Mouse (Mus musculus) adrenal gland, postnatal 25 days (tissue): ENCODE data around the gene Tnk1. TPM values are rescaled to one million over a fixed set of nuclear protein-coding genes. Genes with fewer than 3 reads are reported as not detected.
"Not testable (repeated sequence)": the region's sequence is repeated elsewhere in the genome, so short reads cannot be mapped to it uniquely, and the experiment has no call there.

Experiments used
- DNase-seq: peaks from one replicate; pipeline ENCODE4 v3.0.0; 2021; ENCODE audit warnings: mixed read lengths
- total RNA-seq: library from RNA; stranded (reverse); gene quantifications from 2 replicates; pipeline ENCODE4 v1.2.3, GENCODE M21; 2021

Tnk1 gene
- total RNA-seq, 1 experiment from 2014 or later, result not detected

DNA sequence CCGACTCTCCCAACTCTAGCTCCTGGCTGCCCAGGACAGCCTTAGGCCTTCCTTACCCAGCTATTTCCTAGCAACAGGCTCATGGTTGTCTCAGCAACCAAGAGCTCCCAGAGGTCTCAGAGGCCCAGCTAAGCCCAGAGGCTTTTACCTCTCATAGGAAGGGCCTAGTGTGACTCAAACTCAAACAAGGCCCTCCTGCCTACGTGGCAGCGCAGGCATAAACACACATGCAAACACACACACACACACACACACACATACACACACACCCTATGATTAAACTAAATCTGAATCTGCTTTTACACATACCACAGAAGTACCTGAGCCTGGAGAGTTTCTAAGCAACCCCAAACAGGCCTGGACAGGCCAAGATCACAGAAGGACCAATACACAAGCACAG, 19.9 kb upstream of the Tnk1 start:
- DNase-seq, result no peak

DNA sequence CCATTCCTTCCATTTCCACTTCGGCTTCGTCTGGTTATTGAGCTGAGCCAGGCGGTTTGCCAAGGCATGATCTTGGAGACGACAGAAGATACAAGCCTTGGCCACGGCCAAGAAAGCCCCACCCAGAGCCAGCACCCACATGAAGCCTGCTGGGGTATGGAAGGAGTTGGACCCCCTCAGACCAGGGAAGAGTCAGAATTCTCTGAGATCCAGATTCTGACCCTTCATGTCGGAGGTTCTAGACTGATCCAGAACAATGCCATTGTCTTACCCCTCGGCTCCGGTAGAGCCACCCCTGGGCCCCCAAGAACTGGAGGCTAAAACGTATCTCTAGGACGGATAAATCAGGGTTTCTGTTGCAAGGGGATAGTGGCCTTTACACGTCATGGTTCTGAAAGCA, 19.3 kb upstream of the Tnk1 start, which contains the start of gene Tmem95:
TSS of gene Tmem95 (minus strand) at position 141 of the 400 bp plus-strand sequence.
- no peak for DNase-seq

DNA sequence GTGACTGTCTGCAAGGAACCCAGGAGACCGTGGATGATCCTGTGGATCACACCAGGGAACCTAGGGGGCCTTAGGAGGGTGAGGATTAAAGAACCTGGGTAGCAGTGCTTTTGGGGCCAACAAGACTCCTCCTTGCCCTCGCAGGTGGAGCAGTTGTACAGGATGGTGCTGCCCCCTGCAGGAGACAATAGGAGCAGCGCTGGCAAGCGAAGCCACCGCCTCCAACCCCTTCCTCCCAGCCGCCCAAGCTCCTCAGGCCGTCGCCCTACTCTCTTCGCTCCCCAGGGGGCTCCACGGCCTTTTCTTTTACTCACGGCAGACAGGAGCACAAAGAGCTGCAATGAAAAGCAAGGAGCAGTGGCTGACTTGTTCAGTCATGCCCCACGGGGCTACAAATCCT, 18.3 kb upstream of the Tnk1 start:
- DNase-seq, result peak; percentile 87

DNA sequence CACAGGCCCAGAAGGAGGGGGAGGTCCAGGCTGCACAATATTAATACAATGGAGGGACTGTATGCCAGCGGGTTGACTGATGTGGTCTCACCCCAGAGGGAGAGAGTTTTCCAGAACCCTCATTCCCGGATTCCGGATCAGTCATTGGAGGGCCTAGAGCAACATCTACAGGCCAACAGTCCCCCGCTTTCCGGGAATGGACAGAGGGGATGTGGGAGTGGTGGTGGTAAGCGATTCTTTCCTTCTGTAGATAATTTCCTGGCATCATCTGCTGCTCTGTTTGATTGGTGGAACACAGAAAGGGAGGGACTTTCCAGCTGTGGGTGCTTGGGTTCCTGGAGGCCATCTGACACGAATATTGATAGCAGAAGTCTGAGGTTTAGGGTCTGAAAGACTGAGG, 17.7 kb upstream of the Tnk1 start:
- no peak for DNase-seq

DNA sequence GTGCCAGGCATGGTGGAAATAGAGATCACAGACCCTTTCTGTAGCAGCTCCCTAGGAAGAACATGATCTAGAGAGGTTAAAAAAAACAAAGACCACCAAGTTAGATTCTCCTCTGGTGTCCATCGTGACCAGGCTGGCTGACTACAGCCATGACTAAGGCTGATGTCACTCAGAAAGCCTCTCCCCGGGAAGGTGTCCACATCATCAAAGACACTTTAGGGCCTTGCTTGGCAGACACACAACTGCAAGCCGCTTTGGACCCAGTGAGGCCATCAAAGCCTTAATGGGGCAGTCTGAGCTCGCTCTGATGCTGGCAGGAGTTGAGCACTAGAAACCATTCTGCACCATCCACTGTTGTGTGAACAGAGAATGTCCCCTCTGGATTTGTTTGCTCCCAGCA, 13.9 kb upstream of the Tnk1 start:
- DNase-seq, result peak; percentile 26

DNA sequence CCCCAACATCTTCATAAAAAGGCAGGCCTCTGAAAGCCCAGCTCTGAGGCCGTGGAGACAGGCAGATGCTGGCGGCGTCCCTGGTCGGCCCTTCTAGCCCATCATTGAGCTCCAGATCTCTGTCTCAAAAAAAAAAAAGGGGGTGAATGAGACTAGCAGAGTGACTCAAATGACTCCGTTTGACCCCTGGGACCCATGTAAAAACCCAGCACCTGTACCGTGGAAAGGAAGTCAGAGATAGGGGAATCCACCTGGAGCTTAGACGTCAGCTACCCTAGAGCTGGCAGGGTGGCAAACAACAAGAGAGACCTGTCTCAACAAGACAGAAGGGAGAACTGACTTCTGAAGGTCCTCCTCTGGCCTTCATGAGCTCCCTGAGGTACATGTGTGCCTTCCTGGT, 13.3 kb upstream of the Tnk1 start:
- DNase-seq, result no peak

DNA sequence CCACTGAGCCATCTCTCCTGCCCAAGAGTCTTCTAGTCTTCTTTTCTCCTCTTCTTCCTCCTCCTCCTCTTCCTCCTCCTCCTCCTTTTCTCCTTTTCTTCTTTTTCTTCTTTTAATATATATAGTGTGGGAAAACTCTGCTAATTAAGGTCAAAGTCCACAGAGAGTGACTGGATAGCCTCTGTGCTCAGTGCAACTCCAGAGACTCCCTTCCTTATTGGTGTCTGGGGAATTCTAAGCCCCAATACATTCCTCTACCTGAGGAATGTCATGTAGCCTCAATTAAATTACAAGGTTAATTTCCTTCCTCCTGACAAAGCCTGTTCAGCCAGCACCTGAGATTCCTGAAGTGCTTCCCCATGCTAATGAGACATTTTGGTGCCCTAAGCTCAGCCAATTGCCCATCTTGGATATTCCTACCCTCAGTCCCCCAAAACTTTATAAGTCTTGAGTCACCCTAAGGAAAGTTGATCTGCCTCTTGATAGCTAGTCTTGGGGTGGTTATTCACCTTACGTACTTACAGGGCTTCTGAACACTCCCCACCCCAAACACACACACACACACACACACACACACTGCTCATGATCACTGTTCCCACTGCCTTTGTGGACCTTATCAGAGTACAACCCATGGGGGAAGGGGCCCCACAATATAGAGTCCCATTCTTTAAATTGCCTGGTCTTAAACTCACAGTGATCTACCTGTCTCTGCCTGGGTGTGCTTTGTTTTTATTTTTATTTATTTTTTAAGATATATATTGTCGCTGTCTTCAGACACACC, 11.9 kb upstream of the Tnk1 start:
- DNase-seq, result no peak

DNA sequence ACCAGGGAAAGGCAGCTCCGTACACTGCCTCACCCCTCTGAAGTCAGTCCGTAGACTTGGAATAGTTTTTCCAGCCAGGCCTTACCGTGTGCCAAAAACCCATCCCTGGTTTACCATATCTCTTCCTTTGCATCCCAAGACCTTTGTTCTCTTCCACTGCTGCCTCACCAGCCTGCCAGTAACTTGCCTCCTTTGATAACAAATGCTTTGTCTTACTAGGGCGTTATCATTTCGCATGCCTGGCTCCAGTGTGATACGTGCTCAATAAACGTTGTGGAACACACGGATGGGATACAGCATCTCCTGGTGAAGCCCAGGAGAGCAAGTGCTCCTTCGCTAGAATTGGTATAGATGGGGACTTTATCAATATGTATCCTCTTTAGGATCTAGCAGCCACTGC, 8.8 kb upstream of the Tnk1 start:
- DNase-seq, result no peak

DNA sequence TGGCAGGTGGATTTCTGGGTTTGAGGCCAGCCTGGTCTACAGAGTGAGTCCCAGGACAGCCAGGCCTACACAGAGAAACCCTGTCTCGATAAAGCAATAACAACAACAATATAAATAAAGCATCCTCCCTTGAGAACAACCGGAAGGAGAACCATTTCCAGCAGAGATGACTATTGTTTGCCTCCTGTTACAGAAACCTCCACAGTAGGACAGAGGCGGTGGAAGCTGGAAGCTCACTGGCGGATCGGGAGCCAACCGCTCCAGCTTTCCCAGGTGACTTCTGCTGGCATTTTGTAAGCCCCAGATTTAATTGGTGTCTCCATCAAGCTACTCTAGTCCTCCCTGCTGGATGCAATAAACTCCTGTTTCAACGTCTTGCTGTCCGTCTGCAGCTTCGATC, 7.0 kb upstream of the Tnk1 start:
- DNase-seq, result no peak

DNA sequence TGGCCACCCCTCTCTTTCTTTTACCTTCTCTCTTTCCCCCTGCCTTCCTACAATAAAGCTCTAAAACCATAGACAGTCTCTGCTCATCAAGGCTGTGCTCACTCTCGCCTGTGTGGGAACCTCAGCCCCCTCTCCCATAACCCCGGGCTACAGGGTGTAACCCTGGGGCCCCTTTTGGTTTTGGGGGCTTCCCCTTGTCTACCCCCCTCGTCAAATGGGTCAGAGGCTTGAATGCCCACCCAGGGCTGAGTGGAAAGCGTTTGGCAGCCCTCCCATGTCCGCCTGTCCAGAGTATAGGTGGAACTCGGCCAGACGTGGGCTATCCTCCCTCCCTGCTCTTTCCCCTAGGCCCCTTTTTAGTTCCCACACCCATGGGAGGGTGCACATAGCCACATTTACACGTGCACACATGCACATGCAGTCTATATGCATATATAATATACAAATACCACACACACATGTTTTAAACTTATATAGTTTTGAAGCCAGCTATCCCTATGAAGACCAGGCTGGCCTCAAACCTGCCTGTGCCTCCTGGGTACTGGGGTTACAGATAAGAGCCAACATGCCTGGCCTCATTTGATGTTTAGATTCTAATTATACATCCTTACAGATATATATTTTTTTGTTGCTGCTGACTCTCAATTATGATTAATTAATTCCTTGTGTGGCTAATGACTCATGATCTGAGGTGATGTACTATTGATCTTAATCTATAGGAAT, 5.8 kb upstream of the Tnk1 start:
- no peak for DNase-seq

DNA sequence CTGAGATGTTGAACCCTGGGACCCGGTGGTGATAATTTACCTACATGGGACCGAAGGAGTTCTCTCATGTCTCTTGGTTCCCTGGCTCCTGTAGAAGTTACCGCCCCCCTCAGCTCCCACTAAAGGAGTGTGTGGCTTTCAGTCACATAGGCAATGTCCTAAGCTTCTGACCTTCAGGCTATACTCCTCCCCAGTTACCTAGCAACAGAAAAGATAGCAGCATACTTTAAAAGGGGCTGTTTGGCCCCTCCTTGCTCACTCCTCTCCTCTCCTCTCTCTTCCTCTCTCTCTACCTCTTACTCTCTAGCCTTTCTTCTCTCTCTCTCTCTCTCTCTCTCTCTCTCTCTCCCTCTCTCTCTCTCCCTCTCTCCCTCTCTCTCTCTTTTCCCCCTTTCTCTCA, 5.2 kb upstream of the Tnk1 start:
- DNase-seq, result not testable (repeated sequence)

DNA sequence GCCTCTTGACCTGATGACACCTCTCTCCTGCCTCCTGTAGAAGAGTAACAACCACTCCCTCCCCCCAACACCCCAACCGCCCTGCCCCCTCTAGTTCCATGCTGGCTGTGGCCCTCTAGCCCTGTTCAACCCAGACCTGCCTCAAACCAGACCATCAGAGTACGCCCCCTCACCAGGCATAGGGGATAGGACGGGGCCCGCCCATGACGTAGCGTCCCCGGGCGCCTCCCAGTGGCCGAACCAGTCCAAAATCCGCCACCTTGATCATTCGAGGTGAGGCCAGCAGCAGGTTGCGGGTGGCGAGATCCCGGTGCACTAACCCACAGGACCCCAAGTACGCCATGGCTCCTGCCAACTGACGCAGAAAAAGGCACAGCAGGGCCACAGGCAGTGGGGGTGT, 3.2 kb downstream of the Tnk1 start:
- peak; percentile 56 for DNase-seq

DNA sequence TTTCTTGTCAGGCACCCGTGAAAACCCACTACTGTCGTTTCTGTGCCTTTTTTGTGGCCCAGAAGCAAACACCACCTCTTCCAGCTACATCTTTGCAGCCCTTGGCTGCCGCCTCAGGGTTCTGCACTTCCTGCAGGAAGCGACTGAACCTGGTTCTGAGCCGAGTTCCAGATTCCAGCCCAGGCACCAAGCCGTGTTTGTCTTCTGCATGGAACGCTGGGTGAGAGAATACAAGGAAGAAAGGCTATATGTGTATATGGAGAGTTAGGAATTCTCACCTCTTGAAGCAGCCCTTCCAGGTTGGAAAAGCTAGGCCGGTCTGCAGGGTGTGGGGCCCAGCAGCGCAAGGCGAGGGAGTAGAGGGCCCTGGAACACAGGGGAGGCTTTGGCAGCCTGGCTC, 3.9 kb downstream of the Tnk1 start:
- no peak for DNase-seq

DNA sequence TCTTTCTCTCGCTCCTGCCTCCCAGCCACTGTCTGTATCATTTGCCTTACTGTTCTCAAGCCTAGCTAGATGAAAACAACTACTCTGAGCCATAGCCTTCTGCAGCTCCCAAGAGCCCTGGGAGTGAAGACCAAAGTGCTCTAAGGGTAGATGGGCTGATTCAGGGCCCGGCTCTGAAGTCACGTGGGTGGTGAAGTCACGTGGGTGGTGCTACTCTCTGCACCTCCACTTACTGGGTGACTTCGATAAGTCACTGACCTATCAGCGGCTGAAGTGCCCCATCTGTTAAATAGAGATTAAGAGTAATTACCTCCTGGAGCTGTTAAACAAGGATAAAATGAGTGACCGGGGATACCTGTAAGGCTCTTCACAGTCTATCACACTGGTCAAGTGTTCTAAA, 4.5 kb downstream of the Tnk1 start:
- DNase-seq, result no peak

DNA sequence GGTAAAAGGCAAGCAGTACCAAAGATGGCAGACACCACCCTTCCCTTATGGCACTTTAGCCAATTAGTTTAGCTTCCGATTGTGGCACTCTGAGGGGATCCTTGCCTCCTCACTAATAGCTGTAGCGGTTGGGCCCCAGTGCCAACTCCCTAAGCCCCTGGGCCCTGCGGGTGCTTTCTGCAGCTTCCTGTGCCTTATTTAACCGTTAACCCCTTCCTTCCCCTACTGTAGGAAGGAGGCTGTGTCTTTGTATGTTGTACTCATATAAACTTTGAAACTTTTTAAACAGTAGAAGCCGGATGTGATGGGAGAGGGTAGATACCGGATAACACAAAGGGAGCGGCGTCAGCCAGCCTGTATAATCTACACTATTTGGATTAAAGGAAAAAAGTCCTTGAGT, 7.8 kb downstream of the Tnk1 start:
- no peak for DNase-seq

DNA sequence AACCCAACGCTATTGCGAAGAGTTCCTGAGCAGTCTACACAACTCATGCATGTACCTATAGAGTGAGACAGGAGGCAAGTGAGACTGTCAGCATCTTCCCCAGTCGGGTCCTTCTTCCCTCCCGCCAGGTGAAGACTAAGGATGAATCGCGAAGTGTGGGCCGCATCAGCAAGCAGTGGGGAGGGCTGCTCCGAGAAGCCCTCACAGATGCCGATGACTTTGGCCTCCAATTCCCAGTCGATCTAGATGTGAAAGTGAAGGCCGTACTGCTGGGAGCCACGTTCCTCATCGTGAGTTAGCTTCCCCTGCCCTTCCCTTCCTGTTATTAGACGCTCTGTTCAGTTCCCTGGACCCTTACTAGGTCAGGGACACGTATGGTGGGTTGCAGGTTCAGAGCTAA, 8.6 kb downstream of the Tnk1 start:
- no peak for DNase-seq

DNA sequence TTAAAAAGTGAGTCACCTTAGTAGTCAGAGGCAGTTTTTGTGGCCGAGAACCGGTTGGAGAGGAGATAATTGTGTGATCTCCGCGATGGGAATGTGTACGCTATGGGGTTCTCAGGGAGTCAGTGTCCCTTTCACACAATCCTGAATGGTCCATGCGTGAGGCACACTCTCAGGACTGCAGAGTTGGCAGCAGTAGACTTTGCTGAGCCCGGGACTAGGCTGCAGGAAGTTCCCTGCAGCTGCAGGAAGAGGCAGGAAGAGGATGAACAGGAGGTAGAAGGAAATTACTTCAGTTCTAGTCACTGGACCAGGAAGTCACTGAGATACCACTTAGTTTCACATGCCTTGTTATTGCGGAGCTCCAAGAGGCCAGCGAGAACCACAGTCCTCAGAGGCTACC, 9.4 kb downstream of the Tnk1 start:
- DNase-seq, result no peak

DNA sequence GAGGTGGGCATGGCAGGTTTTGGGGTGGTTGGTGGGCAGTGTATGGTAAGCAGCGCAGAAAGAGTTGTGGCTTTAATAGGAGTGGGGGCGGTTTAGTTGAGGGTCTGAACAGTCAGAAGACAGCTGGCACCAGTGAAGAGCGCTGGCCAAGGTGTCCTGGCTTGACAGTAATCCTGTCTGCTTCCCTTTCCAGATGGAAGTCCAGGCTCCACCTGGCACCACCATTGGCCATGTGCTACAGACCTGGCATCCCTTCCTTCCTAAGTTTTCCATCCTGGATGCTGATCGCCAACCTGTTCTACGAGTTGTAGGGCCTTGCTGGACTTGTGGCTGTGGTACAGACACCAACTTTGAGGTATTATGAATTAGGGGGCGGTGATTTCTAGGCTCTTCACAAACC, 10.5 kb downstream of the Tnk1 start:
- DNase-seq, result no peak

DNA sequence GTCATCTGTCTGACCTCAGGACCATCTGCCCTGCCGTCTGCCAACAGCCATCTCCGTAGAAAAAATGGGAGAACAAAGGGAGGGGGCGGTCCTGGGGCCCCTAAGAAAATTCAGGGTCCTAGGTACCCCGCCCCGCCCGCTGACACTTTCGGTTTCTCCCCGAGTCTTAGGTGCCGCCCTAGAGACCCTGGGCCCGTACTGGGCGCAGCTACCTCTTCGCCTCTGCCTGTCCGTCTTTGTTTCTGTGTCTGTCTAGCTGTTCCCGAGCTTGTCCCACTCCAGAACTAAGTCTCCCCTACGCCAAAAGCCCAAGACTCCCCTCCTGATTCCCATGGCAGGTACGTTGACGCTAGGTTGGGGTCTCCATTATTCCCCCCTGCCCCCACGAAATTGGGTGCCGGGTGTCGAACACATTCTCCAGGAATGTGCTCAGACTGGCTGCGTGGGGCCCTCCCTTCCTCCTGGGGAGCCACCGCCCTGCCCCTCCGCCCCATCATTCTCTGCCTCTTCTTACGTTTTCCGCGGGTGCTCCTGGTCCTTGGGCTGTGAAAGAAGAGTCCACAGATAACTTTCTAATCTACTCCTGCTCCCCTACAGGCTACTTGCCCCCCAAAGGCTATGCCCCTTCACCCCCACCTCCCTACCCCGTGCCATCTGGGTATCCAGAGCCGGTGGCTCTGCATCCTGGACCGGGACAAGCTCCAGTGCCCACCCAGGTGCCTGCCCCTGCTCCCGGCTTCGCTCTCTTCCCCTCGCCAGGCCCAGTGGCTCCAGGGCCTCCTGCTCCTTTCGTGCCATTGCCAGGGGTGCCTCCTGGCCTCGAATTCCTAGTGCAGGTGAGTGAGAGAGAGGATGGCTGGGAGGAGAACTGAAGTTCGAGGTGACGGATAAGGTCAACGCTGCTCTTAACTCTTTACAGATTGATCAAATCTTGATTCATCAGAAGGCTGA, 11.5 kb downstream of the Tnk1 start:
- peak; percentile 30 for DNase-seq

DNA sequence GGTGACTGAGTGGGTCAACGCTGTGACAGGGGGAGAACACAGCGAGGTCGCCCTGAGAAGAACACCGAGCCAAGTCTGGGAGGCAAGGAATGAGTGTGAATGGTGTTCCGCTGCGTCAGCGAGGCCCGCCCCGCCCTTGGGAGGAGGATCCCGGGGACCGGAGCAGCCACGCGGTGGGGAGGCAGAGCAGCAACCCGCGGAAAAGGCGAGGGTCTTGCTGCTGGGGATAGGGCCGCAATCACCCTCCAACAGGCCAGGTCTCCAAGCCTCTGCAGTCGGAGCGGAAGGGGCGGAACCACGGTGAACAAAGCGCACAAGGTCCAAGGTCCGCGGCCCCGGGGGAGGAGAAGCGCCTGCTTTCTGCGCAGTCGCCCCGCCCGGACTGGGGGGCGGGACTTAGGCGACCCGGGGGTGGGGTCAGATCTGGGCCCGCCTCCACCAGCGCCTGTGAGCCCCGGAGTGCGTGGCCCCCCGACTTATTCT, 12.3 kb downstream of the Tnk1 start, which contains the start of gene Plscr3:
TSS of gene Plscr3 (plus strand) at position 179 of the 483 bp plus-strand sequence.
- peak; percentile 94 for DNase-seq

DNA sequence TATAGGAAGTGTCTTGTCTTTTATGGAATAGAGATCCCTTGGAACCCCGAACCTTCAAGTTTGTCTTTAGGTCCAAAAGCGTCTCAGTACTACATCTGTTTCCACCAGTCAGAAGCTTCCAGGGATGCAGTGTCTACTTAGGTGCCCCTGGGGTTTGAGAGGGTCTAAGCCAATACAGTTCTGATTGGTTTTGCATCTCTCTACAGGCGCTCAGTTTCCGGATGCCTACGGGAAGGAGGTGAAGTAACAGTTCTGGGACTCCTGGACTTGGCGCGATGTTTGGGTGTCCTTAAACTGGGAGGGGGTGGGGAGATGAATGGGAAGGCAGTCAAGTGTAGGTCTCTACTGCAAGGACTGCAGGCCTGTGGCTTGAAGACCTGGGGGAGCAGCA, 19.8 kb downstream of the Tnk1 start:
- DNase-seq, result no peak

DNA sequence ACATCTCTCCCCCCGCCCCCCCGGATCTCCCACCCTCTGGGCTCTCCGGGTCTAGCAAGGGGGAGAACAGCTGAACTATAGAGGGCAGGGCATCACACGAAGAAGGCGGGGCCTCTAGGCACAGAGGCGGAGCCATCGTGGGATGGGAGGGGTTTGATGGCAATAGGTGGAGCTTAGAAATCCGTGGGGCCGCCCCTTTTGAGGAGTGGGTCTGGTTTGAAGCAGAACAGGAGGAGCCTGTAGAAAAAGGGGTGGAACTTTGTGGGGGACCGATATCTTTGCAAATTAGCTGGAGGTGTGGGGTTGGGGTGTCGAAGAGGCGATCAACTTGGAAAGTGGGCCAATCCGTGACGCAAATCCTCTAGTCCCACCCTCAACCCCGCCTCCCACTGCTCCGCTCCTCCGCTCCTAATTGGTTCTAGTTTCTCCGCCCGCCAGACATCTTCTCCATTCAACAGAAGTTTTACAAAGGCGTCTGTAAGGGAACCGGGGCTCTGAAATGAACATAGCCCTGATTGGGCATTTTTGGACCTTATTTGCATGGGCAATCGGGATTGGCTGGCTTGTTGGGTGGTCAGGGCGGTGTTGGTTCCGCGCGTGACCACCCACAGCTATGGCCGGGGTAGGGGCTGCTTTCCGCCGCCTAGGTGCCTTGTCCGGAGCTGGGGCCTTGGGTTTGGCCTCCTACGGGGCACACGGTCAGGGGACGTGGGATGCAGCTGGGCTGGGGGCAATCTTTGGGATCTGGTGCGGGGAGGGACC, 20.4 kb downstream of the Tnk1 start, which contains the start of gene Tmem256:
TSS of gene Tmem256 (plus strand) at position 563 of the 762 bp plus-strand sequence.
- peak; percentile 89 for DNase-seq
